Mouse (Mus musculus): ENCODE results near the gene Gm10778. TPM values are rescaled to one million over a fixed set of nuclear protein-coding genes. Genes with fewer than 3 reads are reported as not detected.
"Not testable (repeated sequence)": the region's sequence is repeated elsewhere in the genome, so short reads cannot be mapped to it uniquely, and the experiment has no call there.

Gm10778 gene
- polyA plus RNA-seq, 1 experiment from 2014 or later = 6.7 TPM

GRCm38 (mm10) chr10:81626994-81627835 lies 21.6 kb upstream of the Gm10778 start, which contains the start of gene Sirt6:
Sirt6 (minus strand) TSS chr10:81627797.
- Histone ChIP-seq H3K4me2 (peak within 1 kb of the TSS; percentile 81), H3K9ac (ENCODE audit: low read length) (peak within 1 kb of the TSS; percentile 89), H3K36me3 (ENCODE audit: control insufficient read depth, insufficient read depth, low read length) (peaks cover 9% of the 10 kb centered on the region; the same call in 1 of the 2 replicates), H3K9me3 (ENCODE audit: control insufficient read depth, low read length) (no peaks in the 10 kb centered on the region), H3K4me1 (ENCODE audit: control insufficient read depth, insufficient read depth, low read length) (peaks cover 14% of the 10 kb centered on the region), H3K27me3 (ENCODE audit: control insufficient read depth, insufficient read depth, low read length) (no peaks in the 10 kb centered on the region), H3K27ac (ENCODE audit: low read depth, low read length) (peak within 1 kb of the TSS; percentile 80), H3K4me3 (ENCODE audit: low read depth, low read length) (peak within 1 kb of the TSS; percentile 72)
- WGBS = 5% methylated on average over 40 of the region's 40 CpGs
- ATAC-seq (ENCODE audit: low FRiP score) (peak; percentile 91), DNase-seq (ENCODE audit: low spot score, missing footprints) (peak; percentile 99)

DNA sequence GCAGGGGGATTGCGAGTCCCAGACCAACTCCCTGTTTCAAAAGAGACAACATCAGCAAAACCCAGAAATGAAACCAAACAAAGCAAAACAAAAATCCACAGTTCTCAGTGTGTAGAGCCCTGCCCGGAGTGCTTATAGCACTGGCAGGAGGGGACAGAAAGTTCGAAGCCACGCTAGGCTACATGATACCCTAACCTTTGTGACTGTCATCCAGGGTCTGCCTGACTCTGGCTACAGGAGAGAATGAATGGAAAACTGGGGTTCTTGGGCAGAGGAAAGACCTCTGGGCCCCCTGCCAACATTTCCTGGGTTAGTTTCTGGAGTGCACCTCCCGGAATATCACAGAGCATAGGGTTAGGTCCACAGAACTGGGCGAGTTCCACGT lies 21.0 kb upstream of the Gm10778 start:
- H3K4me3 ChIP-seq (ENCODE audit: low read depth, low read length) = peak overlapping the region; percentile 72
- peak overlapping the region; percentile 80 for H3K27ac ChIP-seq (ENCODE audit: low read depth, low read length)
- peaks cover 6% of the 10 kb centered on the region; the same call in 1 of the 2 replicates for H3K36me3 ChIP-seq (ENCODE audit: control insufficient read depth, insufficient read depth, low read length)
- ATAC-seq (ENCODE audit: low FRiP score) (peak; percentile 41), DNase-seq (ENCODE audit: low spot score, missing footprints) (no peak)
- H3K27me3 ChIP-seq (ENCODE audit: control insufficient read depth, insufficient read depth, low read length) = no peaks in the 10 kb centered on the region
- 65% methylated on average over 7 of the region's 7 CpGs for WGBS
- peak overlapping the region; percentile 81 for H3K4me2 ChIP-seq
- H3K9me3 ChIP-seq (ENCODE audit: control insufficient read depth, low read length) = no peaks in the 10 kb centered on the region
- peak overlapping the region; percentile 89 for H3K9ac ChIP-seq (ENCODE audit: low read length)
- peaks cover 14% of the 10 kb centered on the region for H3K4me1 ChIP-seq (ENCODE audit: control insufficient read depth, insufficient read depth, low read length)

- 84% methylated on average over 16 of the region's 16 CpGs for WGBS
- Histone ChIP-seq H3K9ac (ENCODE audit: low read length) (peak within 1 kb of the TSS; percentile 89), H3K9me3 (ENCODE audit: control insufficient read depth, low read length) (no peaks in the 10 kb centered on the region), H3K36me3 (ENCODE audit: control insufficient read depth, insufficient read depth, low read length) (peaks cover 6% of the 10 kb centered on the region; the same call in 1 of the 2 replicates), H3K4me1 (ENCODE audit: control insufficient read depth, insufficient read depth, low read length) (peaks cover 17% of the 10 kb centered on the region), H3K4me2 (peak within 1 kb of the TSS; percentile 81), H3K4me3 (ENCODE audit: low read depth, low read length) (peak within 1 kb of the TSS; percentile 72), H3K27ac (ENCODE audit: low read depth, low read length) (peak within 1 kb of the TSS; percentile 80), H3K27me3 (ENCODE audit: control insufficient read depth, insufficient read depth, low read length) (no peaks in the 10 kb centered on the region)
- ATAC-seq (ENCODE audit: low FRiP score) (no peak), DNase-seq (ENCODE audit: low spot score, missing footprints) (peak; percentile 76)
These were observed 20.5 kb upstream of the Gm10778 start, which contains the start of gene Ankrd24 for GRCm38 (mm10) chr10:81628390-81628789. Ankrd24 (plus strand) TSS chr10:81628540.

DNA sequence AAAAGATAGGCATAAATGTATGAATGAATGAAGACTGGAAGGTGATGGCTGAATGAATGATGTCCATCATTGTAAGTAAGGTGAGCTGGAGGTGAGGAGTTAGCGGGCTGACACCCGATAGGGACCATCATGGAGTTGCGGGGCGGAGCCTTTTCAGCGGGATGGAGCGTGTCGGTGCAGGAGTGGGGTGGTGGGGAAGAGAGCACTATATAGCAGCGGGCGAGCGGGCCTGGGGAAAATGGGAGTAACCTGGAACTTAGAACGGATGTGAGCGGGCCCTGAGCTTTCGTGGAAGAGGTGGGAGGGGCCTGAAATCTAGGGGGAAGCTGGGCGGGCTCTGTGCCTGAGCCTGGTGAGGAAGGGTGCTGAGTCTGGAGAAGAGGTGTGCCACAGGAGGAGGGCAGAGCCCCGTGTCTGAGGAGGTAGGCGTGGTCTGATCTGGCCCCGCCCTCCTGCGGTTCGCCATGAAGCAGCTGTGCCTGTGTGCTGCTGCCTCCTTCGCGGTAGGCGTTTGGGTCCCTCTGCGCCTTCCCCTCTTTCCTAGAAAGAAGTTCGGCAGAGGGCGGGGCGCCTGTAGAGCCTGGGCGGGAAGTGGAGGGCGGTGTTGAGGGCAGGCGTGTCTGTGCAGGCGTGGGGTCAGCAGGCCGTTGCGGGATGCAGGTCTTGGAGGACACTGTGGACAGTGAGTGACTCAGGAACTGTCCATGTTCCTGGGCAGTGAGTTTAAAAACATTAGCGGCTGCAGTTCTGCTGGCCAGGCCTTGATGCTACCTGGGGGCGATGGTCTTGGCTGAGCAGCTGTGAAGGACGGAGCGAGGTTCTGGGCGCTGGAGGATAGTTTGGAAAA lies 15.4 kb upstream of the Gm10778 start:
- Histone ChIP-seq H3K9me3 (ENCODE audit: control insufficient read depth, low read length) (no peaks in the 10 kb centered on the region), H3K27me3 (ENCODE audit: control insufficient read depth, insufficient read depth, low read length) (no peaks in the 10 kb centered on the region), H3K4me2 (peak overlapping the region; percentile 67), H3K4me1 (ENCODE audit: control insufficient read depth, insufficient read depth, low read length) (peaks cover 8% of the 10 kb centered on the region), H3K36me3 (ENCODE audit: control insufficient read depth, insufficient read depth, low read length) (no peaks in the 10 kb centered on the region), H3K4me3 (ENCODE audit: low read depth, low read length) (peak overlapping the region; percentile 38), H3K27ac (ENCODE audit: low read depth, low read length) (no peak overlapping the region), H3K9ac (ENCODE audit: low read length) (peak overlapping the region; percentile 65)
- WGBS = 4% methylated on average over 37 of the region's 37 CpGs
- peak; percentile 92 for ATAC-seq (ENCODE audit: low FRiP score)
- peak; percentile 97 for DNase-seq (ENCODE audit: low spot score, missing footprints)

- Histone ChIP-seq H3K4me1 (ENCODE audit: control insufficient read depth, insufficient read depth, low read length) (peaks cover 8% of the 10 kb centered on the region), H3K36me3 (ENCODE audit: control insufficient read depth, insufficient read depth, low read length) (no peaks in the 10 kb centered on the region), H3K27ac (ENCODE audit: low read depth, low read length) (no peak overlapping the region), H3K4me3 (ENCODE audit: low read depth, low read length) (no peak overlapping the region), H3K27me3 (ENCODE audit: control insufficient read depth, insufficient read depth, low read length) (no peaks in the 10 kb centered on the region), H3K9me3 (ENCODE audit: control insufficient read depth, low read length) (no peaks in the 10 kb centered on the region), H3K4me2 (no peak overlapping the region), H3K9ac (ENCODE audit: low read length) (no peak overlapping the region)
- ATAC-seq (ENCODE audit: low FRiP score) (no peak), DNase-seq (ENCODE audit: low spot score, missing footprints) (peak; percentile 54)
- 23% methylated on average over 8 of the region's 8 CpGs for WGBS
These were observed 12.5 kb upstream of the Gm10778 start for GRCm38 (mm10) chr10:81636338-81636737.

GRCm38 (mm10) chr10:81638101-81638500 lies 10.8 kb upstream of the Gm10778 start:
- no peak overlapping the region for H3K9ac ChIP-seq (ENCODE audit: low read length)
- DNase-seq (ENCODE audit: low spot score, missing footprints) = peak; percentile 57

GRCm38 (mm10) chr10:81640825-81641224 lies 8.0 kb upstream of the Gm10778 start:
- not testable (repeated sequence) for H3K9me3 ChIP-seq (ENCODE audit: control insufficient read depth, low read length); H3K4me2 ChIP-seq; H3K4me3 ChIP-seq (ENCODE audit: low read depth, low read length); ATAC-seq (ENCODE audit: low FRiP score); H3K27ac ChIP-seq (ENCODE audit: low read depth, low read length); H3K9ac ChIP-seq (ENCODE audit: low read length); H3K4me1 ChIP-seq (ENCODE audit: control insufficient read depth, insufficient read depth, low read length); H3K27me3 ChIP-seq (ENCODE audit: control insufficient read depth, insufficient read depth, low read length); H3K36me3 ChIP-seq (ENCODE audit: control insufficient read depth, insufficient read depth, low read length)
- DNase-seq (ENCODE audit: low spot score, missing footprints) = peak; percentile 2
- WGBS = 63% methylated on average over 4 of the region's 4 CpGs

More at GRCm38 (mm10) chr10:81638101-81638500, 10.8 kb upstream of the Gm10778 start:
- H3K27ac ChIP-seq (ENCODE audit: low read depth, low read length) = no peak overlapping the region
- H3K4me3 ChIP-seq (ENCODE audit: low read depth, low read length) = no peak overlapping the region
- H3K36me3 ChIP-seq (ENCODE audit: control insufficient read depth, insufficient read depth, low read length) = no peaks in the 10 kb centered on the region
- no peaks in the 10 kb centered on the region for H3K9me3 ChIP-seq (ENCODE audit: control insufficient read depth, low read length)
- 71% methylated on average over 6 of the region's 6 CpGs for WGBS
- H3K27me3 ChIP-seq (ENCODE audit: control insufficient read depth, insufficient read depth, low read length) = no peaks in the 10 kb centered on the region
- ATAC-seq (ENCODE audit: low FRiP score) = no peak
- H3K4me2 ChIP-seq = no peak overlapping the region
- peaks cover 17% of the 10 kb centered on the region for H3K4me1 ChIP-seq (ENCODE audit: control insufficient read depth, insufficient read depth, low read length)

GRCm38 (mm10) chr10:81641566-81641965 lies 7.3 kb upstream of the Gm10778 start:
- 89% methylated on average over 2 of the region's 2 CpGs for WGBS
- no peaks in the 10 kb centered on the region for H3K36me3 ChIP-seq (ENCODE audit: control insufficient read depth, insufficient read depth, low read length)
- no peak overlapping the region for H3K4me2 ChIP-seq
- no peaks in the 10 kb centered on the region for H3K9me3 ChIP-seq (ENCODE audit: control insufficient read depth, low read length)
- no peak overlapping the region for H3K4me3 ChIP-seq (ENCODE audit: low read depth, low read length)
- ATAC-seq (ENCODE audit: low FRiP score) (no peak), DNase-seq (ENCODE audit: low spot score, missing footprints) (peak; percentile 59)
- H3K27ac ChIP-seq (ENCODE audit: low read depth, low read length) = no peak overlapping the region
- no peaks in the 10 kb centered on the region for H3K27me3 ChIP-seq (ENCODE audit: control insufficient read depth, insufficient read depth, low read length)
- peaks cover 9% of the 10 kb centered on the region for H3K4me1 ChIP-seq (ENCODE audit: control insufficient read depth, insufficient read depth, low read length)
- no peak overlapping the region for H3K9ac ChIP-seq (ENCODE audit: low read length)

All from midbrain, embryonic 11.5 days (tissue).